Mouse (Mus musculus) kidney, embryonic 15.5 days (tissue): Measurements from ENCODE around the gene Stard7. TPM values are rescaled to one million over a fixed set of nuclear protein-coding genes. Genes with fewer than 3 reads are reported as not detected.

Source experiments
- ATAC-seq: fragments of 200-750 bp; cut with Nextera tagmentation; replicated peaks from 2 replicates; pipeline ENCODE4 v1.8.0; 2017; ENCODE audit warnings: moderate TSS enrichment; ENCODE audit not compliant: low FRiP score
- H3K27ac ChIP-seq: fragments of 300-500 bp; sonication (generic); 2 replicates; pipeline ENCODE4 v1.5.1; 2015; ENCODE audit warnings: mild to moderate bottlenecking, inconsistent platforms
- H3K27me3 ChIP-seq: fragments of 300-500 bp; sonication (generic); 2 replicates; pipeline ENCODE4 v1.6.1; 2015; ENCODE audit warnings: inconsistent platforms
- H3K36me3 ChIP-seq: fragments of 300-500 bp; sonication (generic); 2 replicates; pipeline ENCODE4 v1.6.1; 2015; ENCODE audit warnings: inconsistent platforms
- H3K4me1 ChIP-seq: fragments of 300-500 bp; sonication (generic); 2 replicates; pipeline ENCODE4 v1.6.1; 2015; ENCODE audit warnings: inconsistent platforms
- H3K4me2 ChIP-seq: fragments of 300-500 bp; sonication (generic); 2 replicates; pipeline ENCODE4 v1.6.1; 2015; ENCODE audit warnings: moderate library complexity, mild to moderate bottlenecking, inconsistent platforms
- H3K4me3 ChIP-seq: fragments of 300-500 bp; sonication (generic); replicated peaks from 2 replicates; pipeline ENCODE4 v1.5.1; 2015; ENCODE audit warnings: mild to moderate bottlenecking, inconsistent platforms
- H3K9ac ChIP-seq: fragments of 300-500 bp; sonication (generic); 2 replicates; pipeline ENCODE4 v1.6.1; 2015; ENCODE audit warnings: mild to moderate bottlenecking, inconsistent platforms
- H3K9me3 ChIP-seq: fragments of 300-500 bp; sonication (generic); replicated peaks from 2 replicates; pipeline ENCODE4 v1.6.1; 2016; ENCODE audit warnings: inconsistent platforms
- WGBS: fragments of 180-500 bp; shearing (Covaris S2); methylation state at CpG from one replicate; pipeline ENCODE4 v1.1.7; 2015; ENCODE audit warnings: mixed read lengths; 5-methylcytosine and 5-hydroxymethylcytosine counted together
- polyA plus RNA-seq: library from polyadenylated mRNA; unstranded; fragments of >200 nt; fragmentation: Nextera tagmentation; extraction: Ambion mirVana; gene quantifications from 2 replicates; pipeline ENCODE4 v1.2.1, GENCODE M21; 2015

Stard7 gene
- polyA plus RNA-seq, 1 experiment from 2014 or later = 76.7 TPM

DNA sequence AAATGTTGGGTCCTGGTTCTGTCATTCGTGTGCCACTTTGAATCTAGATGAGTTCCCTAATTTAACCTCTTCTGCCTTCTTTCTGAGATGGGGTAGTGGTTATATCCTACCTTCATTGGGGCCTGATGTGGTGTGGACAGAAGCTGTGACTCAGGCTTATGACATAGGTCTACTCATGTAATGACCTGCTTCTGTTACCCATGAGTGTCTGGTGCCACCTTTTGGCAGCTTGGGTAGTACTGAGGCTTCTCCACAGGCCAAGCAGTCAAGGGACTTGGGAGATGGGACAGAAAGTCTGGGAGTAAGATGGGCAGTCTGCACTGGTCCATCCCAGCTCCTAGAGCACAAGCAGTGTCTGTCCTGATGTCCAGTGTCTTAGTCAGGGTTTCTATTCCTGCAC is 76.3 kb downstream of the Stard7 start:
- Histone ChIP-seq H3K9me3 (no peaks in the 10 kb centered on the region), H3K9ac (no peak overlapping the region), H3K4me3 (no peak overlapping the region), H3K27ac (no peak overlapping the region), H3K36me3 (no peaks in the 10 kb centered on the region), H3K4me2 (no peak overlapping the region), H3K4me1 (no peaks in the 10 kb centered on the region), H3K27me3 (peaks cover 9% of the 10 kb centered on the region; the same call in 1 of the 2 replicates)
- ATAC-seq = no peak
- WGBS = 74% methylated on average over 1 of the region's 1 CpGs

DNA sequence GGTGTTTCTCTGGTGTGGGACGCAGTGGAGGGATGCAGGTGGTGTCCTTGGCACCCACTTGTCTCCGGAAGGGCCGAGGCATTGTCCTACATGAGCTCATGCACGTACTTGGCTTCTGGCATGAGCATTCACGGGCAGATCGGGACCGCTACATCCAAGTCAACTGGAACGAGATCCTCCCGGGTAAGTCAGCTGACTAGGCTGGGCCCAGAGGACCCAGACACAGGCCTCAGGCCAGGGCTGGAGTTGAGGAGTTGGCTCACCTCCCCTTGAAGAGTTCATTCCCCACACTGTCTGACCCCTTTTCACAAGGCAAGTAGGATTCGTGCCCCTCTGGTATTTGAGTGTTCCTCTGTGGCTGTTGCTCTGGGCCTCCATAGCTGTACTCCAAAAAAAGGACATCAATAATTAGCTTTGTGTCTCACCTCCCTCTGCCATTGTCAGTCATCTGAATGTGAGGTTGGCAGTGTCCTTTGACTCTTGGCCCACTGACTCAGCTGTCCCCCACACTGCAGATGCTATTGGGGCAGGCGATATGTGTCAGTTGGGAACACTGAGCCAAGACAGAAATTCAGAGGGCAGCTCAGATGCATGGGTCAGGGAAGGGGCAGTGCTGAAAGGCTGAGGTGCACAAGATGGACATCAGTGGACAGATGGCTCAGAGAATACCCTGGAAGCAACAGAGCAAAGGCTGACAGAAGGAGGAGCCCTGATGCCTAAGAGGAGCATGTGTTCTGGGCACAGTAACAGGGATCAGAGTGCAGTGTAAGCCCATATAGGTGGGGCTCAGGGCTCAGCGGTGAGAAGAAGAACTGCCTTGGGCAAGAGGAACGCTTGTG is 77.3 kb downstream of the Stard7 start:
- no peak for ATAC-seq
- no peak overlapping the region for H3K27ac ChIP-seq
- no peaks in the 10 kb centered on the region for H3K36me3 ChIP-seq
- peaks cover 9% of the 10 kb centered on the region; the same call in 1 of the 2 replicates for H3K27me3 ChIP-seq
- no peaks in the 10 kb centered on the region for H3K9me3 ChIP-seq
- H3K4me1 ChIP-seq = no peaks in the 10 kb centered on the region
- no peak overlapping the region for H3K4me2 ChIP-seq
- 78% methylated on average over 13 of the region's 13 CpGs for WGBS
- no peak overlapping the region for H3K4me3 ChIP-seq
- no peak overlapping the region for H3K9ac ChIP-seq

Other genes starting within 250 kb of the Stard7 start
- 43.6 and 43.7 TPM in 2 replicates for gene Blvra, start 199.6 kb upstream of the Stard7 start, polyA plus RNA-seq
- 90.2 and 90.5 TPM in 2 replicates for gene Ncaph, start 136.3 kb upstream of the Stard7 start, polyA plus RNA-seq
- gene Itpripl1, start 126.8 kb upstream of the Stard7 start, polyA plus RNA-seq = 22.5 and 25.0 TPM in 2 replicates
- gene 1810024B03Rik, start 61.9 kb upstream of the Stard7 start, polyA plus RNA-seq = 2.0 and 2.7 TPM in 2 replicates
- 53.7 and 64.1 TPM in 2 replicates for gene Snrnp200, start 61.8 kb upstream of the Stard7 start, polyA plus RNA-seq
- gene Ciao1, start 22.4 kb upstream of the Stard7 start, polyA plus RNA-seq = 66.8 and 70.8 TPM in 2 replicates
- 29.0 and 29.3 TPM in 2 replicates for gene Tmem127, start 22.3 kb upstream of the Stard7 start, polyA plus RNA-seq
- 8.8 and 9.0 TPM in 2 replicates for gene Dusp2, start 65.9 kb downstream of the Stard7 start, polyA plus RNA-seq
- gene Astl, start 68.4 kb downstream of the Stard7 start, polyA plus RNA-seq = not detected in 2 replicates
- 4.4 and 5.1 TPM in 2 replicates for gene Adra2b, start 93.0 kb downstream of the Stard7 start, polyA plus RNA-seq
- 0.30 TPM in 2 replicates for gene Gpat2, start 155.0 kb downstream of the Stard7 start, polyA plus RNA-seq
- 26.7 and 34.9 TPM in 2 replicates for gene Fahd2a, start 174.3 kb downstream of the Stard7 start, polyA plus RNA-seq